Mouse (Mus musculus) liver, embryonic 15.5 days (tissue): ENCODE data around the gene Ccdc88c. TPM values are rescaled to one million over a fixed set of nuclear protein-coding genes. Genes with fewer than 3 reads are reported as not detected.

Experiments
- ATAC-seq: fragments of 200-750 bp; cut with Nextera tagmentation; 2 replicates; pipeline ENCODE4 v1.8.0; 2017; ENCODE audit warnings: moderate number of reproducible peaks, mild to moderate bottlenecking, moderate library complexity; ENCODE audit not compliant: insufficient read depth
- H3K27ac ChIP-seq: fragments of 300-500 bp; sonication (generic); replicated peaks from 2 replicates; pipeline ENCODE4 v1.5.1; 2015; ENCODE audit warnings: mild to moderate bottlenecking, inconsistent platforms
- H3K27me3 ChIP-seq: fragments of 300-500 bp; sonication (generic); 2 replicates; pipeline ENCODE4 v1.6.1; 2015; ENCODE audit warnings: mild to moderate bottlenecking, inconsistent platforms
- H3K36me3 ChIP-seq: fragments of 300-500 bp; sonication (generic); replicated peaks from 2 replicates; pipeline ENCODE4 v1.6.1; 2015; ENCODE audit warnings: moderate library complexity, mild to moderate bottlenecking, inconsistent platforms
- H3K4me1 ChIP-seq: fragments of 300-500 bp; sonication (generic); replicated peaks from 2 replicates; pipeline ENCODE4 v1.6.1; 2015; ENCODE audit warnings: inconsistent platforms
- H3K4me2 ChIP-seq: fragments of 300-500 bp; sonication (generic); 2 replicates; pipeline ENCODE4 v1.6.1; 2015; ENCODE audit warnings: moderate library complexity, mild to moderate bottlenecking, inconsistent platforms
- H3K4me3 ChIP-seq: fragments of 300-500 bp; sonication (generic); replicated peaks from 2 replicates; pipeline ENCODE4 v1.5.1; 2015; ENCODE audit warnings: mild to moderate bottlenecking, inconsistent platforms
- H3K9ac ChIP-seq: fragments of 300-500 bp; sonication (generic); 2 replicates; pipeline ENCODE4 v1.6.1; 2015; ENCODE audit warnings: moderate library complexity, mild to moderate bottlenecking, inconsistent platforms
- H3K9me3 ChIP-seq: fragments of 300-500 bp; sonication (generic); replicated peaks from 2 replicates; pipeline ENCODE4 v1.6.1; 2016; ENCODE audit warnings: inconsistent platforms
- WGBS: fragments of 180-500 bp; shearing (Covaris S2); methylation state at CpG from one replicate; pipeline ENCODE4 v1.1.7; 2015; ENCODE audit warnings: mixed read lengths; ENCODE audit not compliant: insufficient replicate concordance; 5-methylcytosine and 5-hydroxymethylcytosine counted together
- polyA plus RNA-seq: library from polyadenylated mRNA; unstranded; fragments of >200 nt; fragmentation: Nextera tagmentation; extraction: Ambion mirVana; gene quantifications from 2 replicates; pipeline ENCODE4 v1.2.1, GENCODE M21; 2015

Gene Ccdc88c
- polyA plus RNA-seq, 1 experiment from 2014 or later = 5.5 TPM

- Histone ChIP-seq H3K27me3 (no peaks in the 10 kb centered on the region), H3K36me3 (peaks cover 25% of the 10 kb centered on the region), H3K9ac (peak overlapping the region; percentile 95), H3K9me3 (no peaks in the 10 kb centered on the region), H3K27ac (peak overlapping the region; percentile 95), H3K4me1 (peaks cover 70% of the 10 kb centered on the region), H3K4me3 (peak overlapping the region; percentile 89), H3K4me2 (peak overlapping the region; percentile 98)
- no peak for ATAC-seq
- 36% methylated on average over 7 of the region's 7 CpGs for WGBS
These were observed 2.3 kb downstream of the Ccdc88c start for GRCm38 (mm10) chr12:101026518-101026917.

- Histone ChIP-seq H3K27ac (peak overlapping the region; percentile 95), H3K9me3 (no peaks in the 10 kb centered on the region), H3K4me2 (peak overlapping the region; percentile 98), H3K4me3 (peak overlapping the region; percentile 89), H3K36me3 (peaks cover 30% of the 10 kb centered on the region), H3K9ac (peak overlapping the region; percentile 95; the same call in 1 of the 2 replicates), H3K4me1 (peaks cover 71% of the 10 kb centered on the region), H3K27me3 (no peaks in the 10 kb centered on the region)
- WGBS = 15% methylated on average over 4 of the region's 4 CpGs
- ATAC-seq = no peak
These were observed 2.8 kb downstream of the Ccdc88c start for GRCm38 (mm10) chr12:101026025-101026424.

- Histone ChIP-seq H3K36me3 (peaks cover 36% of the 10 kb centered on the region), H3K4me2 (peak overlapping the region; percentile 98), H3K4me3 (peak overlapping the region; percentile 89), H3K27me3 (no peaks in the 10 kb centered on the region), H3K9ac (peak overlapping the region; percentile 95), H3K27ac (peak overlapping the region; percentile 95), H3K9me3 (no peaks in the 10 kb centered on the region), H3K4me1 (peaks cover 74% of the 10 kb centered on the region)
- WGBS = 10% methylated on average over 7 of the region's 7 CpGs
- peak; percentile 75 for ATAC-seq
These were observed 3.5 kb downstream of the Ccdc88c start for GRCm38 (mm10) chr12:101025379-101025778.

- Histone ChIP-seq H3K4me2 (peak overlapping the region; percentile 98), H3K9ac (peak overlapping the region; percentile 44), H3K4me3 (peak overlapping the region; percentile 89), H3K4me1 (peaks cover 77% of the 10 kb centered on the region), H3K27me3 (no peaks in the 10 kb centered on the region), H3K36me3 (peaks cover 42% of the 10 kb centered on the region), H3K9me3 (no peaks in the 10 kb centered on the region), H3K27ac (peak overlapping the region; percentile 95)
- peak; percentile 3; the same call in 1 of the 2 replicates for ATAC-seq
- WGBS = 40% methylated on average over 8 of the region's 8 CpGs
These were observed 4.0 kb downstream of the Ccdc88c start for GRCm38 (mm10) chr12:101024824-101025223.

GRCm38 (mm10) chr12:101023143-101023542, 5.7 kb downstream of the Ccdc88c start:
- no peak overlapping the region for H3K27ac ChIP-seq
- H3K4me1 ChIP-seq = peaks cover 78% of the 10 kb centered on the region

GRCm38 (mm10) chr12:101022353-101022752, 6.5 kb downstream of the Ccdc88c start:
- Histone ChIP-seq H3K27me3 (no peaks in the 10 kb centered on the region), H3K9ac (no peak overlapping the region), H3K4me3 (no peak overlapping the region), H3K9me3 (no peaks in the 10 kb centered on the region), H3K4me1 (peaks cover 78% of the 10 kb centered on the region), H3K36me3 (peaks cover 45% of the 10 kb centered on the region), H3K27ac (no peak overlapping the region), H3K4me2 (no peak overlapping the region)
- WGBS = 90% methylated on average over 8 of the region's 8 CpGs
- ATAC-seq = no peak

More at GRCm38 (mm10) chr12:101023143-101023542, 5.7 kb downstream of the Ccdc88c start:
- H3K9me3 ChIP-seq = no peaks in the 10 kb centered on the region
- H3K9ac ChIP-seq = no peak overlapping the region
- peaks cover 45% of the 10 kb centered on the region for H3K36me3 ChIP-seq
- ATAC-seq = no peak
- no peak overlapping the region for H3K4me3 ChIP-seq
- no peaks in the 10 kb centered on the region for H3K27me3 ChIP-seq
- 87% methylated on average over 11 of the region's 11 CpGs for WGBS
- no peak overlapping the region for H3K4me2 ChIP-seq

- ATAC-seq = no peak
- peaks cover 78% of the 10 kb centered on the region for H3K4me1 ChIP-seq
These were observed 7.2 kb downstream of the Ccdc88c start for GRCm38 (mm10) chr12:101021484-101022226.

GRCm38 (mm10) chr12:101020210-101021015, 8.4 kb downstream of the Ccdc88c start:
- H3K36me3 ChIP-seq = peaks cover 45% of the 10 kb centered on the region
- no peak overlapping the region for H3K27ac ChIP-seq
- no peaks in the 10 kb centered on the region for H3K9me3 ChIP-seq
- H3K4me1 ChIP-seq = peaks cover 78% of the 10 kb centered on the region
- no peak overlapping the region for H3K4me3 ChIP-seq
- ATAC-seq = no peak
- 87% methylated on average over 15 of the region's 15 CpGs for WGBS
- no peaks in the 10 kb centered on the region for H3K27me3 ChIP-seq
- H3K4me2 ChIP-seq = no peak overlapping the region
- no peak overlapping the region for H3K9ac ChIP-seq

More at GRCm38 (mm10) chr12:101021484-101022226, 7.2 kb downstream of the Ccdc88c start:
- Histone ChIP-seq H3K4me2 (no peak overlapping the region), H3K9me3 (no peaks in the 10 kb centered on the region), H3K27ac (no peak overlapping the region), H3K27me3 (no peaks in the 10 kb centered on the region), H3K4me3 (no peak overlapping the region), H3K9ac (no peak overlapping the region), H3K36me3 (peaks cover 45% of the 10 kb centered on the region)
- 72% methylated on average over 9 of the region's 9 CpGs for WGBS

- no peak for ATAC-seq
- Histone ChIP-seq H3K36me3 (peaks cover 42% of the 10 kb centered on the region), H3K4me2 (no peak overlapping the region), H3K4me1 (peaks cover 78% of the 10 kb centered on the region), H3K9ac (no peak overlapping the region), H3K27me3 (no peaks in the 10 kb centered on the region), H3K9me3 (no peaks in the 10 kb centered on the region), H3K4me3 (no peak overlapping the region), H3K27ac (no peak overlapping the region)
- WGBS = 81% methylated on average over 7 of the region's 7 CpGs
These were observed 9.4 kb downstream of the Ccdc88c start for GRCm38 (mm10) chr12:101019443-101019842.

- Histone ChIP-seq H3K27ac (peak overlapping the region; percentile 6), H3K27me3 (no peaks in the 10 kb centered on the region), H3K9ac (no peak overlapping the region), H3K36me3 (peaks cover 39% of the 10 kb centered on the region), H3K4me3 (no peak overlapping the region), H3K4me1 (peaks cover 78% of the 10 kb centered on the region), H3K9me3 (no peaks in the 10 kb centered on the region), H3K4me2 (no peak overlapping the region)
- no peak for ATAC-seq
- 76% methylated on average over 5 of the region's 5 CpGs for WGBS
These were observed 9.8 kb downstream of the Ccdc88c start for GRCm38 (mm10) chr12:101019031-101019430.

GRCm38 (mm10) chr12:101017971-101018371, 10.9 kb downstream of the Ccdc88c start:
- peak; percentile 43 for ATAC-seq
- peak overlapping the region; percentile 6; the same call in 1 of the 2 replicates for H3K27ac ChIP-seq
- peaks cover 75% of the 10 kb centered on the region for H3K4me1 ChIP-seq
- H3K4me3 ChIP-seq = peak overlapping the region; percentile 1; the same call in 1 of the 2 replicates
- peaks cover 35% of the 10 kb centered on the region for H3K36me3 ChIP-seq
- H3K9me3 ChIP-seq = no peaks in the 10 kb centered on the region
- no peaks in the 10 kb centered on the region for H3K27me3 ChIP-seq
- H3K4me2 ChIP-seq = peak overlapping the region; percentile 34
- no peak overlapping the region for H3K9ac ChIP-seq
- WGBS = 4% methylated on average over 6 of the region's 6 CpGs
